Mouse (Mus musculus) ovary, postnatal 14 days (tissue): ENCODE measurements around the gene Zcchc4.
"Not testable (repeated sequence)": the region's sequence is repeated elsewhere in the genome, so short reads cannot be mapped to it uniquely, and the experiment has no call there.

Experiments used
- DNase-seq: peaks from one replicate; pipeline ENCODE4 v3.0.0; 2022; ENCODE audit warnings: low spot score

Zcchc4 gene

GRCm38 (mm10) chr5:52775237-52775636 lies at the start of gene Zcchc4:
Gene Zcchc4 (plus strand): TSS chr5:52775409.
- no peak for DNase-seq

GRCm38 (mm10) chr5:52727747-52728146 lies 47.5 kb upstream of the Zcchc4 start:
- no peak for DNase-seq

- no peak for DNase-seq
Observed at GRCm38 (mm10) chr5:52732811-52733210, 42.4 kb upstream of the Zcchc4 start.

- DNase-seq = no peak
Observed at GRCm38 (mm10) chr5:52736046-52736445, 39.2 kb upstream of the Zcchc4 start.

- DNase-seq = peak; percentile 75
Observed at GRCm38 (mm10) chr5:52741391-52742111, 33.7 kb upstream of the Zcchc4 start, which contains the start of gene Pi4k2b. Gene Pi4k2b (plus strand): TSS chr5:52741574.

GRCm38 (mm10) chr5:52742112-52742813 lies 32.9 kb upstream of the Zcchc4 start:
- DNase-seq = peak; percentile 34

- DNase-seq = no peak
Observed at GRCm38 (mm10) chr5:52743231-52743630, 32.0 kb upstream of the Zcchc4 start.

GRCm38 (mm10) chr5:52746920-52747319 lies 28.3 kb upstream of the Zcchc4 start:
- no peak for DNase-seq

- DNase-seq = no peak
Observed at GRCm38 (mm10) chr5:52748732-52749131, 26.5 kb upstream of the Zcchc4 start.

GRCm38 (mm10) chr5:52753146-52753545 lies 22.1 kb upstream of the Zcchc4 start:
- no peak for DNase-seq

GRCm38 (mm10) chr5:52754196-52754595 lies 21.0 kb upstream of the Zcchc4 start:
- DNase-seq = no peak

DNA sequence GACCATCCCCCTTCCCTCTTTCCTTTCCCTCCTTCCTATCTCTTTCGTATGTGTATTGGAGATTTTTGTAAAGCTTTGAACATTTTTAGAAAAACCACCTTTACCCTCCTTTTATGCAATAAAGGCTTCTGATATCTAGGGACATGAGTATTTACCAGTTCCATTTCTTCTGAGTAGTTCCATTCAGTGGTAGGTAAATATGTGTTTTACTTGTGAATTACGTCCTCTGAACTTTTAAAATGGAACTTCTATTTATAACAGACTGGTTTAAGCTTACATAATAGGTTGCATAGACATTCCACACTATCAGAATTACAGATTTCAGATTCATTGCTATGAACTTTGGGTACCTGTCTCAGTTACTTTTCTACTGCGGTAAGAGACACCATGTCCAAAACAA lies 19.9 kb upstream of the Zcchc4 start:
- DNase-seq = no peak

DNA sequence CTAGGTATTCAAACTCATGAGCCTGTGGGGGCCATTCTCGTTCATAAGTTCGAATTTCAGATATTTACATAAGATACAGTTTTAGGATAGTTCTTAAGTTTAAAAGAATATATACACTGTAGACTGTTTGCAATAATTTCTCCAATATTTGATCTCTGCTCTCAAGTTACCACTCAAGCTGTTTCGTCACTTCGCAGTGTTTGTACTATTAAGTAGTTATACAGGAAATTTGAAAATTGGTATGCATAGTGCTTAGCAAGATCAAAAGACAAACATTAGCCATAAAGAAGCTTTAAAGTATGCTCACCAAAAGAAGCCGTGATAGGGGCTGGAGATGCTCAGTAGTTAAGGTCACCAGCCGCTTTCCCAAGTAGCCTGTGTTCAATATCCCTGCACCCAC lies 19.2 kb upstream of the Zcchc4 start:
- no peak for DNase-seq

GRCm38 (mm10) chr5:52762586-52762985 lies 12.6 kb upstream of the Zcchc4 start:
- DNase-seq = no peak

GRCm38 (mm10) chr5:52774267-52774666 lies 942 bp upstream of the Zcchc4 start:
- no peak for DNase-seq

GRCm38 (mm10) chr5:52776466-52777354 lies 1.5 kb downstream of the Zcchc4 start:
- DNase-seq = not testable (repeated sequence)

- DNase-seq = peak; percentile 84
Observed at GRCm38 (mm10) chr5:52782523-52783250, 7.5 kb downstream of the Zcchc4 start.

DNA sequence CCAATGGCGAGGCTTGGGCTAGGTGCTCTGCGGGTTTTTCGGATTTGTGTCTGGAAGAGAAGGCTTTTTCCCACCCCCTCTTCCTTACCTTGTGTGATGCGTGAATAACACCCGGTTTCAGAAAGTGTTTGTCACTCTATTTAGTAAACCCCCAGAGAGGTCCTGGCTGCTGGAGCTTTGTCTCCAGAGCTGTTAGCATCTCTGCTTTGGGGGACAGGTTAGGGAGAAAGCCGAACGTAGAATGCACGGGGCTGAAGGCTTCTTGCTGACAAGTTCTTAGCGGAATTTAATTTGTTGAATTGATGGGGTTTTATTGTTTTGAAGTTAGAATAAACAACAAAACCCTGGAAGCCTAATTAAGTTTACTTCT lies 8.0 kb downstream of the Zcchc4 start:
- no peak for DNase-seq

DNA sequence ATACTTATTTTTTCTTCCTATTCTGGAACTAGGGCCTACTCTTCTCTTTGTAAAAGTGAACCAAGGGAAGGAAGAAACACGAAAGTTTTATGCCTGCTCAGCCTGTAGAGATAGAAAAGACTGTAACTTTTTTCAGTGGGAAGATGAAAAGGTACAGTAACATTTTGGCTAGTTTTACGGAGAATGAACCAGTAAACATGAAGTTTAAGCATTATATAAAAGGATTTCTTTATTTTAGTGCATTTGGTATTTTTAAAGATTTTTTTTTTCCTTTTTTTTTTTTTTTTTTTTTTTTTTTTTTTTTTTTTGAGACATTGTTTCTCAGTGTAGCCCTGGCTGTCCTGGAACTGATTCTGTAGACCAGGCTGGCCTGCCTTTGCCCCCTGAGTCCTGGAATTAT lies 8.7 kb downstream of the Zcchc4 start:
- no peak for DNase-seq

DNA sequence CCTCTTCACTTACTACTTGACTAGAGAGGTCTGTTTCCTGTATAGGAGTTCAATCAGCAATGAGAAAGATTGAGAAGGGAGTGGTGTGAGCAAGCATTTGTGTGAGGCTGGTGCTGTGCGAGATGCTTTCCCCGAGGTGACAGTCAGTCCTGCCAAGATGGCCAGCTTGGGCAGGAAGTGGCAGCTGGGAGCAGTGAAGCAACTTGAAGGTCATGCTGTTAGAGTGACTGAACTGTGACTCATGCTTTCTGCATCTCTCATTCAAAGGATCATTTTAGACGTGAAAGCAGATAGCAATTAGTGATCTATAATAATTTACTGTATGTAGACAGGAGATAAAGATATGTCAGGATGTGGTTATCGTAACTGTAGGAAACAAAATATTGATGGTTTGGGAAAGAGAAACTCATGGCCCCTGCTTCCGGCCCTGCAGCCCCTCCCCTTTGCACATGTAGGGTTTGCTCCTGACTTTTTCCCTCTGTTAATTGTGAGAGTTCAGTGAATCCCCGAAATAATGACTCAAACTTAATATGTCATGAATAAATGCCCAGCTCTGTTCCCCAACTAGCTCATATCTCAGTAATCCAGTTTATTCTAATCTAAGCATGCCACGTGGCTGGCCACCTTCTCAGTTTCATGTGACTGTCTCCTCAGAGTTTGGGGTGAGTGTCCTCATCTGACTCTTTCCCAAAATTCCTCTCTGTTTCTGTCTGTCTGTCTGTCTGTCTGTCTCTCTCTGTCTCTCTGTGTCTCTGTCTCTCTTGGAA lies 11.5 kb downstream of the Zcchc4 start:
- DNase-seq = no peak

DNA sequence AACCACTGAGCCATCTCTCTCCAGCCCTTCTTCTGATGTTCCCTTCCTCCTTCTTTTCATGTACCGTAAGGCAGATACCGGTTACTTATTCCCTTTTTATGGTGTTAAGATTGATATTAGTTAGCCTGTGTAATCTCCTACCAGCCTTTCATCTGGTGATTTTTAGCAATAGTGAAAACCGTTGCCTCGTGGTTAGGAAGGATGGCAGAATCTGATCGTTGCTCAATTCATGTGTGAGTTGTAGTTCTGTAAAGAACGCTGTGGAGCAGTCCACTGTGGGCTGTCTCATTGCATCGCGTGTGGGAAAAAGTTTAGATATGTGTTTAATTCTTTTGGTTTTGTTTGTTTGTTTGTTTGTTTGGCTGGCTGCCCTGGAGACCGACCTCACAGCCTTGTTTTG lies 18.0 kb downstream of the Zcchc4 start:
- DNase-seq = no peak
